Mouse (Mus musculus) adrenal gland, adult (tissue): Measurements from ENCODE around the gene Zbtb48.

ENCODE experiments used
- DNase-seq, 2 experiments: peaks; one replicate each; pipeline ENCODE4 v3.0.0; 2022 to 2023; ENCODE audit warnings: low spot score in 1 of 2; ENCODE audit not compliant: inconsistent age in 2 of 2

Gene Zbtb48

DNA sequence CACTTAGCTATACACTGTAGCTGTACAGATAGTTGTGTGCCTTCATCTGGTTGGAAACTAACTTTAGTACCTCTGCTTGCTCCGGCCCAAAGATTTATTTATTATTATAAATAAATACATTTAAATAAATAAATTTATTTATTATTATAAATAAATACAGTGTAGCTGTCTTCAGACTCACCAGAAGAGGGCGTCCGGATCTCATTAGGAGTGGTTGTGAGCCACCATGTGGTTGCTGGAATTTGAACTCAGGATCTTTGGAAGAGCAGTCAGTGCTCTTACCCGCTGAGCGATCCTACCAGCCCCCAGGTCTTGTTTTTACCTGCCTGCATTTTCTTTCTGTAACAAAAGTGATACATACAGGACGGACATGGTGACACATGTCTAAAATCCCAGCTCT is 21.3 kb downstream of the Zbtb48 start:
- DNase-seq, result peak in 1 of 2 experiments; percentile 14

DNA sequence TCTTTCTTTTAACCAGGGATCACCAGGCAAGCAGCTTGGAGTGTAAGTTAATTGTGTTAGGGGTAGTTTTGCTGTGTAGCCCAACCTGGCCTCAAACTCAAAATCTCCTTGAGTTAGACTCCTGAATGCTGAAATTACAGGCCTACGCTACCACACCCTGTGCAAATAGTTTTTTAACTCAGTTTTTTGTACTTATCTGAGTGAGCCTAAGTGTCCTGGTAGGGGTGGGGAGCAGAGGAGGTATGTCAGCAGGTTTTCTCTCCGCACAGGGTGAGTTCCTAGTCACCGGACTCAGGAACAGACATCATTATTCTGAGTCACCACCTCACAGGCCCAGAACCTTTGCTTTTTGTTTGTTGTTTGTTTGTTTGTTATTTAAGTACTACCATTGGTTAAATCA is 25.4 kb downstream of the Zbtb48 start:
- DNase-seq, result no peak

DNA sequence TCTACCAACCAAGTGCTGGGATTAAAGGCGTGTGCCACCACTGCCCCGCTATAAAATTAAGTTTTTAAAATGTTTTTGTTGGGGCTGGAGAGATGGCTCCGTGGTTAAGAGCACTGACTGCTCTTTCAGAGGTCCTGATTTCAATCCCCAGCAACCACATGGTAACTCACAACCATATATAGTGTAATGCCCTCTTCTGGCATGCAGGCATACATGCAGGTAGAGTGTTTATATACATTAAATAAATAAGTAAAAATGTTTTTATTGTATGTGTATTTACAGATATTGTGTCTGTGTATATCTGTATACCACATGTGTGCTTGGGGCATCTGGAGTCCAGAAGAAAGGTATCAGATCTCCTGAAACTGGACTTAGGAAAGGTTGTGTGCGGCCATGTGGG is 26.1 kb downstream of the Zbtb48 start:
- DNase-seq, result no peak

DNA sequence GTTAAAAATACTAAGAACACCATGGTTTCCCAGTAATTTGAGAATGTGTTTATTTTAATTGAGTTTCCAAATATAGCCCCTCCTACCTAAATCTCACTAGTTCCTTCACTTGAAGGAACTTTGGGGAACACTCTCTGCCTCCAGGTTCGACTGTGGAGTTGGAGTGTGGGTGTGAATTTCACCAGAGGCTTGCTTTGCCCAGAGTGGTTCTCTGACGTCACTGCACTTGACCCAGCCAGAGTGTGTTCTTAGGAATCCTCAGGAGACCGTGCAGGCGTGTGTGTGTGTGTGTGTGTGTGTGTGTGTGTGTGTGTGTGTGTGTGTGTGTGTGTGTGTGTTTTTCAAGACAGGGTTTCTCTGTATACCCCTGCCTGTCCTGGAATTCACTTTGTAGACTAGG is 26.6 kb downstream of the Zbtb48 start:
- DNase-seq, result peak in 1 of 2 experiments; percentile 9

DNA sequence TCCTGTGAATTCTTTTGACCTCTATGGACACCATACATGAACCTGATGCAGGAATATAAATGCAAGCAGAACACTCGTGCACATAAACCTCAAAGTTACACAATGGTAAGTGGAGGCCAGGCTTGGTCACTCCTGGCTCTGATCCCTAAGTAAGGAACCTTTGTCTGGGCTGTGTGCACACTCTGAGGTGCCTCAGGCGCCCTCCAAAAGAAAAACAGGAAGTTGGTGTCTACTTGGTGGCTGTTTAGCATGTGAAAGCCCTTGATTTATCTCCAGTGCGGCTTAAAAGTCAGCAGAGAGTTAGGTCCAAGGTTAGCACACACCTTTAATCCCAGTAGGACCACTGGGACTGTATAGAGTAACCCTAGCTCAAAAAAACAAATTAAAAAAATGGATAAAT is 28.0 kb downstream of the Zbtb48 start:
- no peak for DNase-seq

DNA sequence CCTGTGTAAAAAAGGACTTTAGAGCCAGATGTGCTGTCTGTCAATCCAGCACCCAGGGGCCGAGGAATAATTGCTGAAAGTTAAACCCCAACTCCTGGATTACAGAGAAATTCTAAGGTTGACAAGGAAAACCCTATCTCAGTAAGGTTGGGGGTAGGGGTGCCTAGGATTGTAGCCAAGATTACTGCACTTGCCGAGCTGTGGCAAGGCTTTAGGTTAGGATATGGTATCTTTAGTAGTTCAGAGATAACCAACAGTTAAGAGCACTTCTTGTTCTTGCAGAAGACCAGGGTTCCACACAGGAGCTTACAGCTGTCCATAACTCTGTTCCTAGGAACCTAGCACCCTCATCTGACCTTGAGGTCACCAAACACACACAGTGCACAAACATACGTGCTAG is 29.8 kb downstream of the Zbtb48 start:
- peak in 1 of 2 experiments; percentile 6 for DNase-seq

DNA sequence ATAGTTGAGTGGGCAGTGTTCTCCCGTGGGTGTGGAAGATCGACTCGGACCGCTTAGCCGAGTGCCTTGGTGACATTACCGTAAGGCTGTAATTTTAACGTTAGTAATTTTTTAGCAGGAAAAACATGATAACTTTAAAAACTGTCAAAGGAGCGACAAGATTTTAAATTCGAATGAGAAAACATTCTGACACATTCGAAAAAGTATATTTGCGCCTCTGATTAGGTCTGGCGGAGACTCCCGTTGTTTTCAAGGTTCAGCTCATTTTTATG is 30.6 kb downstream of the Zbtb48 start:
- no peak for DNase-seq

DNA sequence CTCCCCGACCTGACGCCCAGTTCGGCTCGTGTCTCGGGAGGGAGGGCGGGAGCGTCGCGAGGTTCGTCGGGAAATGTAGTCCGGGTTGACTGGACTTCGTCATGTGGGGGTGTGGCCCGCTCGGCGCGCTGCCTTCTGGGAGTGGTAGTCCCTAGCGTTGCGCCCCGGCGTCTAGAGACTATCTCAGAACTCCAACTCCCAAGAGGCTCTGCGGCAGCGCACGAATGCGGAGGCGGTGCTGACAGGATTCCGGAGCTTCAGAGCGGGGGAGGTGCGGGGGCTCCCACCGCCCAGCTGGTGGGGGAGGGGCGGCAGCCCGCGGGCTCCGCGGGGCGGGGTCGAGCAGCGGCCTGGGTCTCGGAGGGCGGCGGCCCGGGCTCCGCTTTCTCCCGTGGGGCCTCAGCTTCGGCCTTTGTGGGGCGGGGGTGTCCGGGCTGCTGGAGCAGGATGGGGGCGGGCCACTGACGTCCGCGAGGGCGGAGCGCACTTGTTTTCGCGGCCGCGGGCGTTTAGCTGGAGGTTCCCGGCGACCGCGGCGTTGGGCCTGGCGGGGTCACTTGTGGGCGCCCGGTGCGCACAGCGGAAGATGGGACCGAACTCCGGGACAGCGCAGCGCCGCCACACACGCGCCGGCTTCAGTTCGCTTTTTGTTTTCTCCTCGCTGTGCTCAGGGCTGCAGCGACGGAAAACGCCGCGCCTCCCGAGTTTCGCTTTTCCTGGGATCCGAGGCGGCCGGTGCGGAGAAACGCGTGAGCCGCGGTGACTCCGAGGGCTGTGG is 31.1 kb downstream of the Zbtb48 start, which contains the start of gene Phf13:
Gene Phf13 (minus strand): TSS at position 86 of the 778 bp plus-strand sequence.
- peak; percentile 99 for DNase-seq

DNA sequence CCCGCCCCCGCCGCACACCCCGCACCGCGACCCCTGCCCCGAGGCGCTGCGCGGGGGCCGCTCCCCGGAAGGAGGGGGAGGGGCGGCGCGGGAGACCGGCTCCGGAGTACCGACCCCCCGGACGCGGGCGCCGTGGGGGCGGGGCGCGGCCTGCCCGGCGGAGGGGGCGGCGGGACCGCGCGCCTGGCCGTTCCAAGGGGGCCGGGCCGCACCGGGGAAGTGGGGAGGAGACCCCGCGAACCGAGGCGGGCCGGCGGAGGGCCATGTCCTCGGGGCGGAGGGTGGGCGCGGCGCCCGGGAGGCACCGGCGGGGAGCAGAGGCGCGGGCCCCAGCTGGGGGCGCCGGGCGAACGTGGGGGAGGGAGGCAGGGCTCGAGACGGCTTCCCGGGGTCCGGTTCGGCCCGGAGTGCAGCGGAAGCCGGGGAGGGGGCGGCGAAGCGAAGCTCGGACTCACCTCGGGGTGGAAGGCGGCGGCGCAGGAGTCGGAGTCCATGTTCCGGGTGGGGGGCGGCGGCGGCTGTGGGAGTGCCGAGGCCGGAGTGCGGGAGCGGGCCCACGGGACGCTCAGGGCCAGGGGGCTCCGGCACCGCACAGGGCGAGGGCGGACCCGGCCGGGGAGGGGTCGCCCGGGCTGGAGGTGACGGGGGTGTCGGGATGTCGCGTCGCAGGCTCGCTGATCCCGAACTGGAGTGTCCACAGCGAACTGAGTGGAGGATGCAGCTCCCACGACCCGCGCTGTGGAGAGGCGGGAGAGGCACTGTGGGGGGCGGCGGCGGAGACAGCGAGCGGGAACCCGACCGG is 31.9 kb downstream of the Zbtb48 start:
- no peak for DNase-seq

DNA sequence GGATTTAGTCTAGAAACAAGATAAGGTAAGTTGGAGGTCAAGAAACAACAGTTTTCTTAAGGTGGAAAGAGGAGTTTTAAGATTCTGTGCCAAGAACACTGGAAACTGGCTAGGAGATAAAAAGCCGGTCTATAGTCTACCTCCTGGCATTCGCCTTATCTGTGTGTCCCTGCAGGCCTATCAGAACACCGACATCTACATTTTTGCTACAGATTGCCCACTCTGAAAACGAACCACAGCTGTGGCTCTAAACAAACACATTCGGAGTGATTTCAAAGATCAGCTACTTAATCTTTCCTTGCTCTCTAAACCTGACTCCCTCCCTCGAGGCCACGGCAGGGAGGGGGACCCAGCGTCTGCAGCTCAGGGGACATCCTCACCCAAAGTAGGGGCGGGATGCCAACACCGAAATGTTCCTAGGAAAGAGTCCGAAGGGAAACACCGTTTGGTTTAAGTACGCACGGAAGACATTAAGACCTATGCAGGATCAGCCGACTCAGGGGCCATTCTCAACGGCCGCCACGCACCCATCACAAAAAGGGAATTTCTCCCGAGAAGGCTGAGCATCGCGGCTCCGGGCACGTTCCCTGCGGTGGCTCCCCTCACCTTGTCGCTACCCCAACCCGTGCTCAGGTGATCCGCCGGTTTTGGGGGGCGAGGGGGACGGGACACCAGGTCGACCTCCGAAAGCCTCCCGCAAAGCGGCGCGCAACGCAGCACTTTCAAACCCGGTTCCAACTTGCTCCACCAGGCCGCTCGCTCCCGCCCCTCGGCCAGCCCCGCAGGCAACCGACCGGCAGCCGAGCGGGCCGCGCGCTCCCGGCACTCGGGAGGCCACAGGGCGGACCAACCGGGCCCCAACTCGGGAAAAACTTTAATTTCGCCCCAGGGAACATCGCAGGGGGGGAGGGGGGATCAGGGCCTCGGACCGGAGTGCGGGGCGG is 33.0 kb downstream of the Zbtb48 start:
- DNase-seq, result peak; percentile 67 to 83

DNA sequence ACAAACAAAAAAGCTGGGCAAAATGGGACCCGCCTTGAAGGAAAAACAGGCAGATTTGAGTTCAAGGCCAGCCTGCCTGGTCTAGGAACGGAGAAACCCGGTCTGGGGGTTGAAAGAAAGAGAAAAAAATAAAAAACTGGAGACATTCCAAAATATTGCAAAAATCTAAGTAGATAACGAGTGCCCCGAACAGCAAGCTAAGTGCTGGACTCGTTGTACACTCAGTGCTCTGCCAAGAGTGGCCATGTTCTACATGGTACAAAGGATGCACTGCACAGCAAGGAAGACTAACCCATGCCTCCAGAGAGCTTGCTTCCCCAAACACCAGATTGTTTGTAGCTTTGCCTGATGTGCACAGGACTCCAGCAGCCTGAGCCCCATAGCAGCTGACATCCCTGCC is 34.4 kb downstream of the Zbtb48 start:
- DNase-seq, result no peak

DNA sequence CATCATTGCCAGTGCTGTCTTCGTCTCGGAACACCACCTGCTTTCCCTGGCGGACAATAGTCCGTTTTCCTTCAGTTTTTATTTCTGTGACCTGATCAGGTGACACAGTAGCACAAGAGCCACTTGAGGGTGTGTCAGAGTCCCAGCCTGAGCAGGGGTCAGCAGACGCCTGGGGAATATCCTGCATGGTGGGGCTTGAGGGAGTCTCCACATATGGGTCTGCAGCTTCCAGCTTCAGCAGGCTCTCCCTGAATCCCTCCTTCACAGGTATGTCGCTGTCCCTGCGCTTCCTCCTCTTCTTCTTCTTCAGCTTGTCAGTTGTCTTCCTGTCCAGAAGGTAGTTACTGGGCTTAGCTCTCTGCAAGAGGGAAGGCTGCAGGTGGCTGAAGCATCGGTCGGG is 35.4 kb downstream of the Zbtb48 start:
- no peak for DNase-seq

DNA sequence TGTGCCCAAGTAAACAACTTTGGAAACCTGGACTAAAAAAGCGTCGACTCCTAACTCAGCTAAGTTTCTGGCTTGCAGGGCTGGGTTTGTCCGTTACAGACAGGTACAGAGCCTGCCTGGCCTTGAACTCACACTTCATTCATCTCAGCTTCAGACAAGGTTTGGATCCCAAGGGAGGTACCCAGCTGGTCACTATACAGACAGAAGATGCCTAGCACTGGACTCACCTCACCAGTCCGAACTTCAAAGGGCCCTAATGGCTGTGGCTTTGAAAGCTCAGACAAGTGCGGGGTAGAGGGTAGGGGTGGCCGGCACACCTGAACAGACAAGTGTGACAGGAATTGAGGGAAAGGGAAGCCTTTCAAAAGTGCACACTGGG is 38.4 kb downstream of the Zbtb48 start:
- DNase-seq, result no peak

DNA sequence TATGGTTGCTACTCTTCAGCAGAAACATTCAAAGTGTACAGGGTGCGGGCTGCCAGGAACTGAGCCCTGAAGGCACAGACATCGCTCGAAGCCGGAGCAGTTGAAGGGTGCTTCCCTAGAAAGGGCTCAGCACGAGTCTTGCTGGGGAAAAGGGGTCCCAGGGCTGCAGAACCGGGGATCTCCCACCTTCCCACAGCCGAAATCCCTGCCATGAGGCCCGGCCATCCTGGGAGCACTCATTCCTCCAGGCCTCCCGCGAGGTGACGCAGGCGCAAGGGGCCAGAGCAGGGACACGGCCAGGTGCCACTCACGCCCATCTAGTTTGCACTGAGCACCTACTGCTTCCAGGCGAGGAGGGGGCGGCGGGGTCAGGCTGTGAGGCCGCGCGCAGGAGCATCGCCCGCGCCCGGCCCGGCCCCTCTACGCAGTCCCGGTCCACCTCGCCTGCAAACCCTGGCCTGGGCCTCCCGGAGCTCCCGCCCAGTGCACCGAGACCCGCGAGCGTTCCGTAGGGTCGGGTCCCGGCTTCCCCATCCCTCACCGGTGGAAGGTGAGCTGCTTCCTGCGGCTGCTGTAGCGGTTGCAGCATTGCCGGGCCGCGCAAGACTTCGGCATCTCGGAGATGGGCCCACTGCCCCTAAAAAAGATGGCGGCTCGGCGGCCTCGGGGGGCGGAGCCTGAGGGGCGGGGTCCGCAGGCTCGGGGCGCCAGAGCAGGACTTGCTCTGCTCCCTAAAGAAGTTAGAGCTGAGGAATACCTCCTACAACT is 38.9 kb downstream of the Zbtb48 start, which contains the start of gene Thap3:
Gene Thap3 (minus strand): TSS at position 656 of the 768 bp plus-strand sequence.
- peak; percentile 88 to 96 for DNase-seq

DNA sequence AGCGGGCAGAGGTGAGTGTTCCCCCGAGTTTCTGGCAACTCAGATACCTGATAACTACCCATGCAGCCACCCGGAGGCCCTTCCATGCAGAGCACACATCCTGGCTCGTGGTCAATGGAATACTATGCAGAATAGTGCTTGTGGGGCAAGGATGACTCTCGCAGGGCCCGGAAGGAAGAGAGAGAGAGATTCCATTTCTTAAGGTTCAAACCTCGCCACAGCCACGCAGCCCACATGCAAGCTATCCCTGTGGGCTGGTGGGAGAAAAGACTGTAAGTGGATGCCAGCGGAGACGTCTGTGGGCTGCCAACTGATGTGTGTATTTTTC is 39.5 kb downstream of the Zbtb48 start:
- no peak for DNase-seq

DNA sequence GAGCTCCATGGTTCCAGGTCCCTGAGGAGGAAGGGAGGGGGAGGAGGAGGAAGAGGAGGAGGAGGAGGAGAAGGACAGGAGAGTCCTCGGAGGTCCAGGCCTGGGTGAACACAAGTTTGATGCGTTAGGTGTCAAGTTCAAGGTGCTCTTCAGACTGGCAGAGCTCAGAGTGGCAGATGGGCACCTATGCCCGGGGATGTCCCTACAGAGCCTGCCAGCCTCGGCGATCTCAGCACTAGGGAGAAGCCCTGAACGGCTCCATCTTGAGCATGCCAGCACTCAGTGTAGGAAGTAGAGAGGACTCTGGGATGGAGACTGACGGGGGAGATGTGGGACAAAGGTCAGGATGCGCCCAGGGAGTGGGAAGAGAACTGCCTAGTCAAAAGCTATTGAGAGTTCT is 40.8 kb downstream of the Zbtb48 start:
- DNase-seq, result peak in 1 of 2 experiments; percentile 33

DNA sequence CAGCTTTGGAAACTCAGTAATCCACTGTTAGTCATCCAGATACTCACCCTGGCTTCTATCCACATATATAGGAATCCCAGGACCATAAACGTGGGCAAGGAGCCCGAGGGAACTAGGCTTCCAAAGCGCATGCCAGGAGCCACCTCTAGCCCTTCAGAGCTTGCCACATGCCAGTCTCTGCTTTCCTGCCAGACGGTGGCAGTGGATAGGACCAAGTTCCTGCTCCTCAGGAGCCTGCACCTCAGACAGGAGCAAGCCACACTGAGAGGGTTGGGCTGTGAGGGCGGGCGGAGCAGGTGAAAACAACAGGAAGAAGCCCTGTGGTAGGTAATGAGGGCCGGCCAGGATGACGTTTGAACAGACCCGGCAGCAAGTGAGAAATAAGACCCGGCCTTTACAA is 41.6 kb downstream of the Zbtb48 start:
- no peak for DNase-seq

DNA sequence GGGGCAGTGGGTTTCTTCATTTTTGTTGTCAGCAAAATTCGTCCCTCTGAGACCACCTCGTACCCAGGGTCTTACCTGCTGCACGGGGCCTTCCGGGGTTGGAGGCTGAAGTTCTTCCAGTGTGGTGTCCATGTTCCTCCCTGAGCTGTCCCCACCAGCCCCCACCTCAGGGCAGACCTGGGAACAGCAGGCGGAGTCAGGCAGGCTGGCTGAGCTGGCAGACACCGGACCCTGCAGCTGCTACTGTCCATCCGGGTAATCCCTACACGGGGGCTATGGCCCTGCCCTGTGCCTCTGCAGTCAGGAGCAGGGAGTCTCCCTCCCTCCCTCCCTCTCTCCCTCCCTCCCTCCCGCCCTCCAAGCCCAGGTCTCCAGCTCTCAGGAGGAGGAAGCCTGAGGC is 43.9 kb downstream of the Zbtb48 start:
- no peak for DNase-seq

DNA sequence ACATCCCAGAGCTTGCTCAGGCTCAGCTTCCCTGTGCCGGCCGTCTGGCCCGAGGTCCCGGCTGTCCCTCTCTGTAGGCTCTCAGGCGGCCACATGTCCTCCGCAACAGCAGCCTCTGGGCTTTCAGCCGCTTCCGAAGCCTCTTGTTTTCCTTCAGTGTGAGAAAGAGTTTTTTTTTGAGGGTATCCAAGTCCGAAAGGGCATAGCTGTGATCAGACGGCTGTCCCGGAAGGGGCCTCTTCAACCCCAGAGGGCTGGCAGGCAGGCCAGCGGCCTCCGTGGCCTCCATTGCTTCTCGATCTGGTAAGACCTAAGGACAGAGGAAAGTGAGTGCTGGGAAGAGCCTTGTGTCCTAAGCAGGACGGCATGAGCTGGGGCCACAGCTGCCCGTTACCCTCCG is 44.4 kb downstream of the Zbtb48 start:
- no peak for DNase-seq

DNA sequence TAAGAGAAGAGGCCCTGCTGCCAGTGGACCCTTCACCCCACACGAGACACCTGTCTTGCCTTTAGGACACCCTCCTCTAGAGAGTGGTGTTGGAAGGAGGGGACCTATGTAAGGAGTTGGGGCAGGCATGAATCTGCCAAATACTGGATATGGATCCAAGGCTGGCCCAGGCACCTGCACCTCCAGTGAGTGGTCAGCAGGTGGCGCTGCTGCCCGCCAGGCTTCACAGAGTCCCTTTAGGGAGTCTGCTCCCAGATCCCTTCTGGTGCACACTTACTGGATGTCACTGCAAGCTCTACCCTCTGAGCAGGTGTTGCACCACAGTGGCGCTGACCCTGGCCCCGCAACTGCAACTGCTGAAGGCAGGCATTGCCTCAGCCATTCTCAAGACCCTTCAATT is 46.1 kb downstream of the Zbtb48 start:
- peak; percentile 84 to 95 for DNase-seq

DNA sequence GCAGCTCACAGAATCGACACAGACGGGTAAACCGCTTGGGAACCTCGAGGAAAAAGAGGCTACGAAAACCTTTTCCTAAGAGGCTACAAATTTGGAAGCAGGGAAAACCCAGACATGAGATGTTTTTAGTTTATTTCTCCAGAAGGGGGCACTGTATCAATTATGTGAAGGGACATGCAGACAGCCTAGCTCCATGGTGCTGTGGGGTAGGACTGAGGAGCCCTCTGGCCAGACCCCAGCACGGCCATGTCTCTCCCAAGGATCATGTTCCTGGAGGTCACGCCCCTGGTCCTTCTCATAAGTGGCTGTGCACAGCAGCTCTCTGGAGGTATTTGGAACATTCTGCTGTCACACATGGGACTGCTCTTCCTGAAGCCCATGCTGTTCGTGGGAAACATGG is 46.8 kb downstream of the Zbtb48 start:
- peak in 1 of 2 experiments; percentile 61 for DNase-seq
